Mouse (Mus musculus) E14TG2a.4 (cell line): ENCODE data around the gene Samd10.
A peak's percentile ranks its signal among the peaks of the same experiment; 100 is the strongest.

Experiments used
- H3K27me3 ChIP-seq: 2 replicates; pipeline ENCODE4 v1.6.1; 2014; ENCODE audit warnings: low read length, control low read depth; ENCODE audit not compliant: insufficient read depth
- H3K36me3 ChIP-seq: 2 replicates; pipeline ENCODE4 v1.6.1; 2014; ENCODE audit warnings: low read length, control low read depth; ENCODE audit not compliant: insufficient read depth
- H3K4me1 ChIP-seq: replicated peaks from 2 replicates; pipeline ENCODE4 v1.6.1; 2014; ENCODE audit warnings: low read depth, low read length, control low read depth
- H3K4me3 ChIP-seq: replicated peaks from 2 replicates; pipeline ENCODE4 v1.5.1; 2014; ENCODE audit warnings: mild to moderate bottlenecking, low read length
- H3K9me3 ChIP-seq: 2 replicates; pipeline ENCODE4 v1.6.1; 2014; ENCODE audit warnings: low read length, control low read depth
- CTCF ChIP-seq: conservative IDR thresholded peaks from 2 replicates; pipeline ENCODE4 v1.5.1; 2014; ENCODE audit warnings: low read length
- NANOG ChIP-seq: IDR thresholded peaks from 2 replicates; pipeline ENCODE4 v1.6.1; 2014; ENCODE audit warnings: borderline replicate concordance, low read length, mixed read lengths
- POU5F1 ChIP-seq: IDR thresholded peaks from 2 replicates; pipeline ENCODE4 v1.6.1; 2014; ENCODE audit warnings: low read length, borderline replicate concordance

Gene Samd10

GRCm38 (mm10) chr2:181594946-181595696 lies 3.9 kb downstream of the Samd10 start:
- peaks cover 58% of the 10 kb centered on the region for H3K4me1 ChIP-seq
- TF ChIP-seq CTCF (peak; percentile 91), NANOG (no peak), POU5F1 (no peak)
- H3K27me3 ChIP-seq = no peaks in the 10 kb centered on the region
- H3K9me3 ChIP-seq = no peaks in the 10 kb centered on the region
- peaks cover 25% of the 10 kb centered on the region for H3K36me3 ChIP-seq
- H3K4me3 ChIP-seq = no peak overlapping the region

- Histone ChIP-seq H3K4me3 (no peak overlapping the region), H3K4me1 (peaks cover 51% of the 10 kb centered on the region), H3K36me3 (peaks cover 37% of the 10 kb centered on the region), H3K9me3 (no peaks in the 10 kb centered on the region), H3K27me3 (no peaks in the 10 kb centered on the region)
- TF ChIP-seq NANOG = no peak
- no peak for TF ChIP-seq POU5F1
- TF ChIP-seq CTCF = no peak
Measured at GRCm38 (mm10) chr2:181593937-181594336, 5.1 kb downstream of the Samd10 start.

GRCm38 (mm10) chr2:181593042-181593421 lies 6.0 kb downstream of the Samd10 start:
- TF ChIP-seq NANOG (no peak), POU5F1 (no peak), CTCF (no peak)
- no peaks in the 10 kb centered on the region for H3K27me3 ChIP-seq
- H3K4me3 ChIP-seq = peak overlapping the region; percentile 95
- H3K4me1 ChIP-seq = peaks cover 49% of the 10 kb centered on the region
- H3K36me3 ChIP-seq = peaks cover 46% of the 10 kb centered on the region
- no peaks in the 10 kb centered on the region for H3K9me3 ChIP-seq

GRCm38 (mm10) chr2:181592231-181593041 lies 6.6 kb downstream of the Samd10 start, which contains the start of gene Zfp512b:
Gene Zfp512b, minus strand, starts transcription at chr2:181592803.
- Histone ChIP-seq H3K4me1 (peaks cover 47% of the 10 kb centered on the region), H3K4me3 (peak within 1 kb of the TSS; percentile 95), H3K9me3 (no peaks in the 10 kb centered on the region), H3K36me3 (peaks cover 52% of the 10 kb centered on the region), H3K27me3 (no peaks in the 10 kb centered on the region)
- TF ChIP-seq CTCF = no peak
- no peak for TF ChIP-seq POU5F1
- no peak for TF ChIP-seq NANOG

GRCm38 (mm10) chr2:181591528-181592085 lies 7.4 kb downstream of the Samd10 start, which contains the start of gene Prpf6:
Gene Prpf6, plus strand, starts transcription at chr2:181591868.
- no peak for TF ChIP-seq CTCF
- no peak for TF ChIP-seq POU5F1
- TF ChIP-seq NANOG = no peak
- peaks cover 59% of the 10 kb centered on the region for H3K36me3 ChIP-seq
- peak within 1 kb of the TSS; percentile 95 for H3K4me3 ChIP-seq
- peaks cover 39% of the 10 kb centered on the region for H3K4me1 ChIP-seq
- H3K9me3 ChIP-seq = no peaks in the 10 kb centered on the region
- H3K27me3 ChIP-seq = no peaks in the 10 kb centered on the region

- no peak overlapping the region for H3K4me3 ChIP-seq
- H3K27me3 ChIP-seq = no peaks in the 10 kb centered on the region
- TF ChIP-seq NANOG (no peak), POU5F1 (no peak), CTCF (no peak)
- H3K9me3 ChIP-seq = no peaks in the 10 kb centered on the region
- H3K4me1 ChIP-seq = peaks cover 33% of the 10 kb centered on the region
- H3K36me3 ChIP-seq = peaks cover 60% of the 10 kb centered on the region
Measured at GRCm38 (mm10) chr2:181590471-181590870, 8.5 kb downstream of the Samd10 start.

GRCm38 (mm10) chr2:181589732-181590105 lies 9.3 kb downstream of the Samd10 start:
- TF ChIP-seq CTCF (no peak), NANOG (no peak), POU5F1 (no peak)
- Histone ChIP-seq H3K4me1 (peaks cover 33% of the 10 kb centered on the region), H3K4me3 (no peak overlapping the region), H3K36me3 (peaks cover 64% of the 10 kb centered on the region), H3K9me3 (no peaks in the 10 kb centered on the region), H3K27me3 (no peaks in the 10 kb centered on the region)
